In genomic region chr4:133378236-133379045, GRCm38 (mm10) we compare ENCODE assay signal across 8 mouse cellular contexts. TPM values are rescaled to one million over a fixed set of nuclear protein-coding genes. Genes with fewer than 3 reads are reported as not detected.
DNase-seq lines count a peak whose midpoint lies in the region; ATAC-seq and TF ChIP-seq lines count a peak whose summit lies in the region.

No protein-coding gene starts in this region.

- H3K4me1 ChIP-seq in erythroblast, embryonic 14.5 days (ENCODE audit: control insufficient read depth): peaks cover 77% of the 10 kb centered on the region
- H3K4me1 ChIP-seq in hindbrain, postnatal 0 days (ENCODE audit: insufficient read depth, low read length): peaks cover 14% of the 10 kb centered on the region
- H3K4me1 ChIP-seq in midbrain, postnatal 0 days (ENCODE audit: insufficient read depth, low read length): peaks cover 20% of the 10 kb centered on the region

- no peak overlapping the region for H3K4me2 ChIP-seq in hindbrain, postnatal 0 days (ENCODE audit: low read depth, low read length)
- H3K4me2 ChIP-seq in midbrain, postnatal 0 days (ENCODE audit: low read depth, low read length, poor library complexity, severe bottlenecking): no peak overlapping the region

- peak; percentile 49 to 53 for DNase-seq in heart, adult 18-20 months
- DNase-seq in heart, adult 8-10 months (ENCODE audit: low spot score): no peak
- DNase-seq in urinary bladder, postnatal 14 days (ENCODE audit: low spot score): peak; percentile 77
- DNase-seq in urinary bladder, adult 2 months (ENCODE audit: low spot score): no peak
- DNase-seq in hindbrain, postnatal 0 days (ENCODE audit: low spot score): no peak
- no peak for DNase-seq in midbrain, postnatal 0 days (ENCODE audit: low spot score)

- peak; percentile 49; the same call in 1 of the 2 replicates for ATAC-seq in hindbrain, postnatal 0 days
- ATAC-seq in midbrain, postnatal 0 days (ENCODE audit: low FRiP score): no peak
- no peak for ATAC-seq in inflammation-experienced regulatory T-cells, adult 6 months

- peaks cover 74% of the 10 kb centered on the region for H3K36me3 ChIP-seq in erythroblast, embryonic 14.5 days (ENCODE audit: control insufficient read depth)
- no peaks in the 10 kb centered on the region for H3K36me3 ChIP-seq in hindbrain, postnatal 0 days (ENCODE audit: insufficient read depth, low read length)
- H3K36me3 ChIP-seq in midbrain, postnatal 0 days (ENCODE audit: insufficient read depth, low read length): no peaks in the 10 kb centered on the region

- peak overlapping the region; percentile 36; the same call in 1 of the 2 replicates for H3K27ac ChIP-seq in hindbrain, postnatal 0 days
- H3K27ac ChIP-seq in midbrain, postnatal 0 days (ENCODE audit: low read depth, low read length): no peak overlapping the region

- no peak for TF ChIP-seq CTCF in hindbrain, postnatal 0 days (IDR thresholded peaks at IDR 0.05; ENCODE audit: low read depth)
- TF ChIP-seq CTCF in midbrain, postnatal 0 days (IDR thresholded peaks at IDR 0.05): no peak

- peak overlapping the region; percentile 35; the same call in 1 of the 2 replicates for H3K9ac ChIP-seq in hindbrain, postnatal 0 days (replicated peaks; ENCODE audit: low read length)
- 0 out of 2 replicates have a peak overlapping the region, but pooled peaks have one; percentile 0 for H3K9ac ChIP-seq in midbrain, postnatal 0 days (replicated peaks; ENCODE audit: low read length, poor library complexity, severe bottlenecking)

- no peaks in the 10 kb centered on the region for H3K27me3 ChIP-seq in erythroblast, embryonic 14.5 days (ENCODE audit: control insufficient read depth)
- H3K27me3 ChIP-seq in hindbrain, postnatal 0 days (ENCODE audit: insufficient read depth, low read length): no peaks in the 10 kb centered on the region
- no peaks in the 10 kb centered on the region for H3K27me3 ChIP-seq in midbrain, postnatal 0 days (ENCODE audit: insufficient read depth, low read length)

- no peaks in the 10 kb centered on the region for H3K9me3 ChIP-seq in erythroblast, embryonic 14.5 days (ENCODE audit: control insufficient read depth, low read length)
- no peaks in the 10 kb centered on the region for H3K9me3 ChIP-seq in hindbrain, postnatal 0 days (ENCODE audit: low read length)
- H3K9me3 ChIP-seq in midbrain, postnatal 0 days (ENCODE audit: low read length): no peaks in the 10 kb centered on the region

- H3K4me3 ChIP-seq in erythroblast, embryonic 14.5 days (replicated peaks): peak overlapping the region; percentile 45
- H3K4me3 ChIP-seq in hindbrain, postnatal 0 days (ENCODE audit: low read length): no peak overlapping the region
- no peak overlapping the region for H3K4me3 ChIP-seq in midbrain, postnatal 0 days (ENCODE audit: low read depth, low read length)

- 26% methylated on average over 13 of the region's 13 CpGs for WGBS in hindbrain, postnatal 0 days
- WGBS in midbrain, postnatal 0 days: 19% methylated on average over 13 of the region's 13 CpGs

RNA-seq across cellular contexts. Expression of gene Slc9a1, which starts 8.9 kb away (rescaled TPM):
- 10 to 100 TPM; 17.6 to 19.6 TPM for total RNA-seq in heart, adult 18-20 months (2021)
- 10 to 100 TPM; 16.0 to 21.9 (median 16.5) TPM for total RNA-seq in heart, adult 8-10 months (2022)
- polyA plus RNA-seq in urinary bladder, adult 2 months (2012; rRNA removed): 30.7 and 43.4 TPM in 2 replicates
- 3.7 and 3.8 TPM in 2 replicates for polyA plus RNA-seq in erythroblast, embryonic 14.5 days (2012)
- total RNA-seq in hindbrain, postnatal 0 days (2014; rRNA removed): 21.2 and 21.7 TPM in 2 replicates
- polyA plus RNA-seq in hindbrain, postnatal 0 days (2015; fragmentation: Nextera tagmentation; extraction: Ambion mirVana): 8.2 and 10.1 TPM in 2 replicates
- 29.5 and 34.9 TPM in 2 replicates for total RNA-seq in midbrain, postnatal 0 days (2014; rRNA removed)
- 11.8 and 12.8 TPM in 2 replicates for polyA plus RNA-seq in midbrain, postnatal 0 days (2015; fragmentation: Nextera tagmentation; extraction: Ambion mirVana)
- polyA plus RNA-seq in inflammation-experienced regulatory T-cells, adult 6 months (2017; shearing (Covaris generic)): 10 to 100 TPM; 13.1 to 14.8 (median 13.3) TPM

RNA-seq across cellular contexts. Expression of gene Wdtc1, which starts 25.2 kb away (rescaled TPM):
- 10 to 100 TPM; 71.9 to 73.6 TPM for total RNA-seq in heart, adult 18-20 months (2021)
- 10 to 100 TPM; 77.3 to 94.3 (median 79.2) TPM for total RNA-seq in heart, adult 8-10 months (2022)
- polyA plus RNA-seq in urinary bladder, adult 2 months (2012; rRNA removed): 24.7 and 35.5 TPM in 2 replicates
- 23.1 and 24.0 TPM in 2 replicates for polyA plus RNA-seq in erythroblast, embryonic 14.5 days (2012)
- total RNA-seq in hindbrain, postnatal 0 days (2014; rRNA removed): 47.7 and 51.9 TPM in 2 replicates
- polyA plus RNA-seq in hindbrain, postnatal 0 days (2015; fragmentation: Nextera tagmentation; extraction: Ambion mirVana): 12.8 and 14.9 TPM in 2 replicates
- total RNA-seq in midbrain, postnatal 0 days (2014; rRNA removed): 43.0 and 54.8 TPM in 2 replicates
- polyA plus RNA-seq in midbrain, postnatal 0 days (2015; fragmentation: Nextera tagmentation; extraction: Ambion mirVana): 14.4 and 15.6 TPM in 2 replicates
- 10 to 100 TPM in 1 of 3 experiments, 1 to 10 TPM in 2; 5.0 to 10.2 (median 8.8) TPM for polyA plus RNA-seq in inflammation-experienced regulatory T-cells, adult 6 months (2017; shearing (Covaris generic))

Comparison
In these comparisons a context has a peak if more than half of its experiments do, and no peak if none do; other contexts are left out.
1. DNase-seq: peak in heart, adult 18-20 months (2 of 2) and urinary bladder, postnatal 14 days (single experiment); none in heart, adult 8-10 months (single experiment), urinary bladder, adult 2 months (single experiment), hindbrain, postnatal 0 days (single experiment) and midbrain, postnatal 0 days (single experiment).